Mouse (Mus musculus): Measurements from ENCODE around the gene Maf.

The Maf gene

GRCm38 (mm10) chr8:115706411-115706860, 1.2 kb downstream of the Maf start:
- DNase-seq (ENCODE audit: low read depth in 1 of 2, low spot score in 2 of 2): peak in 1 of 2 experiments; percentile 22

- peak in 1 of 2 experiments; percentile 4 for DNase-seq (ENCODE audit: low read depth in 1 of 2, low spot score in 2 of 2)
Measured at GRCm38 (mm10) chr8:115705591-115706110, 1.9 kb downstream of the Maf start.

- no peak for DNase-seq (ENCODE audit: low read depth in 1 of 2, low spot score in 2 of 2)
Measured at GRCm38 (mm10) chr8:115703056-115703455, 4.5 kb downstream of the Maf start.

- no peak for DNase-seq (ENCODE audit: low read depth in 1 of 2, low spot score in 2 of 2)
Measured at GRCm38 (mm10) chr8:115701001-115701400, 6.6 kb downstream of the Maf start.

GRCm38 (mm10) chr8:115699151-115699550, 8.4 kb downstream of the Maf start:
- DNase-seq (ENCODE audit: low read depth in 1 of 2, low spot score in 2 of 2): no peak

GRCm38 (mm10) chr8:115697410-115697809, 10.2 kb downstream of the Maf start:
- DNase-seq (ENCODE audit: low read depth in 1 of 2, low spot score in 2 of 2): no peak

GRCm38 (mm10) chr8:115696661-115697060, 10.9 kb downstream of the Maf start:
- DNase-seq (ENCODE audit: low read depth in 1 of 2, low spot score in 2 of 2): no peak

GRCm38 (mm10) chr8:115687349-115687748, 20.2 kb downstream of the Maf start:
- DNase-seq (ENCODE audit: low read depth in 1 of 2, low spot score in 2 of 2): no peak

GRCm38 (mm10) chr8:115683309-115683708, 24.3 kb downstream of the Maf start:
- no peak for DNase-seq (ENCODE audit: low read depth in 1 of 2, low spot score in 2 of 2)

- DNase-seq (ENCODE audit: low read depth in 1 of 2, low spot score in 2 of 2): no peak
Measured at GRCm38 (mm10) chr8:115679539-115679938, 28.1 kb downstream of the Maf start.

GRCm38 (mm10) chr8:115664866-115665265, 42.7 kb downstream of the Maf start:
- no peak for DNase-seq (ENCODE audit: low read depth in 1 of 2, low spot score in 2 of 2)

GRCm38 (mm10) chr8:115650110-115650521, 57.5 kb downstream of the Maf start:
- no peak for DNase-seq (ENCODE audit: low read depth in 1 of 2, low spot score in 2 of 2)

- no peak for DNase-seq (ENCODE audit: low read depth in 1 of 2, low spot score in 2 of 2)
Measured at GRCm38 (mm10) chr8:115645139-115645538, 62.5 kb downstream of the Maf start.

GRCm38 (mm10) chr8:115641936-115642335, 65.7 kb downstream of the Maf start:
- DNase-seq (ENCODE audit: low read depth in 1 of 2, low spot score in 2 of 2): no peak

GRCm38 (mm10) chr8:115639951-115640350, 67.6 kb downstream of the Maf start:
- DNase-seq (ENCODE audit: low read depth in 1 of 2, low spot score in 2 of 2): no peak

GRCm38 (mm10) chr8:115636751-115637150, 70.8 kb downstream of the Maf start:
- DNase-seq (ENCODE audit: low read depth in 1 of 2, low spot score in 2 of 2): no peak
